Mouse (Mus musculus): Measurements from ENCODE around the gene Orc3.

DNA sequence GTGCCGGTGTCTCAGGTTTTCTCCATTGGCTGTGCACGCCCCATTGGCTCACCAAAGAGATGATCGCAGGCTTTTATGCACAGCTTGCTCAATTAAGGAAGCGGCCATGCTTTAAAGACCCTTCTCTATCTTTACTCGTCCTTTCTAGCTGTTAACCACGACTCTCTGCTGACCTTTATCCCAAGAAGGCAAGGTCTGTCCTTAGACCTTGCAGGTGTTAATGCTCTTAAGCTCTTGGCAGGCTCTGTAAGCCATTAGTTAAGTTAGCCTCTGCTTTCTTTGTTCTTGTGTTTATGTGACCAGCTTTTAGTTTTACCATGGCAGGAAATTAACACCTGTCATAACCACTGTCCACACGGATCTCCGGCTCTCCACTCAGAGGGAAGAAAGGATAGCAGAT is 1.4 kb upstream of the Orc3 start:
- no peak for TF ChIP-seq ZNF384 (IDR thresholded peaks at IDR 0.05; ENCODE audit: low read depth, low read length)
- TF ChIP-seq ZC3H11A (IDR thresholded peaks at IDR 0.05; ENCODE audit: borderline replicate concordance, low read depth, low read length) = no peak
- TF ChIP-seq HCFC1 (IDR thresholded peaks at IDR 0.05; ENCODE audit: borderline replicate concordance, insufficient read depth, low read length) = no peak
- TF ChIP-seq MAFK (IDR thresholded peaks at IDR 0.05; ENCODE audit: insufficient read depth, low read depth, low read length) = no peak
- TF ChIP-seq CHD2 (IDR thresholded peaks at IDR 0.05; ENCODE audit: low read depth, low read length) = no peak

All from ES-E14 (cell line).